Mouse (Mus musculus): ENCODE results near the gene Abhd17a. TPM values are rescaled to one million over a fixed set of nuclear protein-coding genes. Genes with fewer than 3 reads are reported as not detected.
"Not testable (repeated sequence)": the region's sequence is repeated elsewhere in the genome, so short reads cannot be mapped to it uniquely, and the experiment has no call there.

The Abhd17a gene
- total RNA-seq, 2 experiments from 2014 or later: 161 to 176 TPM

- DNase-seq: no peak
Measured at GRCm38 (mm10) chr10:80608435-80608834, 18.3 kb upstream of the Abhd17a start.

GRCm38 (mm10) chr10:80606737-80607350 lies 16.7 kb upstream of the Abhd17a start:
- DNase-seq: no peak

- no peak for DNase-seq
Measured at GRCm38 (mm10) chr10:80606306-80606705, 16.2 kb upstream of the Abhd17a start.

- not testable (repeated sequence) for DNase-seq
Measured at GRCm38 (mm10) chr10:80605721-80606120, 15.6 kb upstream of the Abhd17a start, which contains the start of gene Gm49322. TSS of gene Gm49322 (plus strand) at chr10:80606021.

- DNase-seq: no peak
Measured at GRCm38 (mm10) chr10:80604988-80605387, 14.8 kb upstream of the Abhd17a start.

- no peak for DNase-seq
Measured at GRCm38 (mm10) chr10:80604001-80604509, 13.9 kb upstream of the Abhd17a start.

- no peak for DNase-seq
Measured at GRCm38 (mm10) chr10:80603364-80603763, 13.2 kb upstream of the Abhd17a start.

GRCm38 (mm10) chr10:80602698-80603325 lies 12.7 kb upstream of the Abhd17a start, which contains the start of the genes Scamp4 and Adat3:
TSS of gene Scamp4 (plus strand) at chr10:80602872.
TSS of gene Adat3 (plus strand) at chr10:80602880.
- peak; percentile 97 to 98 for DNase-seq

- DNase-seq: no peak
Measured at GRCm38 (mm10) chr10:80596318-80596717, 6.2 kb upstream of the Abhd17a start.

GRCm38 (mm10) chr10:80589127-80589878 lies 838 bp downstream of the Abhd17a start:
- DNase-seq: no peak

GRCm38 (mm10) chr10:80587305-80587657 lies 2.9 kb downstream of the Abhd17a start:
- DNase-seq: no peak

- no peak for DNase-seq
Measured at GRCm38 (mm10) chr10:80586407-80587304, 3.5 kb downstream of the Abhd17a start.

GRCm38 (mm10) chr10:80585581-80585980 lies 4.6 kb downstream of the Abhd17a start:
- DNase-seq: no peak

- DNase-seq: peak in 1 of 2 experiments; percentile 4
Measured at GRCm38 (mm10) chr10:80584642-80585552, 5.2 kb downstream of the Abhd17a start.

GRCm38 (mm10) chr10:80584045-80584488 lies 6.1 kb downstream of the Abhd17a start:
- peak in 1 of 2 experiments; percentile 2 for DNase-seq

GRCm38 (mm10) chr10:80583047-80583446 lies 7.1 kb downstream of the Abhd17a start:
- peak in 1 of 2 experiments; percentile 4 for DNase-seq

GRCm38 (mm10) chr10:80578911-80579310 lies 11.2 kb downstream of the Abhd17a start:
- no peak for DNase-seq

GRCm38 (mm10) chr10:80578131-80578750 lies 11.9 kb downstream of the Abhd17a start:
- DNase-seq: peak; percentile 62 to 68

GRCm38 (mm10) chr10:80577195-80578130 lies 12.7 kb downstream of the Abhd17a start, which contains the start of gene Klf16:
TSS of gene Klf16 (minus strand) at chr10:80577321.
- peak; percentile 97 for DNase-seq
